Mouse (Mus musculus): ENCODE results near the gene 4930556J24Rik.

Gene 4930556J24Rik

DNA sequence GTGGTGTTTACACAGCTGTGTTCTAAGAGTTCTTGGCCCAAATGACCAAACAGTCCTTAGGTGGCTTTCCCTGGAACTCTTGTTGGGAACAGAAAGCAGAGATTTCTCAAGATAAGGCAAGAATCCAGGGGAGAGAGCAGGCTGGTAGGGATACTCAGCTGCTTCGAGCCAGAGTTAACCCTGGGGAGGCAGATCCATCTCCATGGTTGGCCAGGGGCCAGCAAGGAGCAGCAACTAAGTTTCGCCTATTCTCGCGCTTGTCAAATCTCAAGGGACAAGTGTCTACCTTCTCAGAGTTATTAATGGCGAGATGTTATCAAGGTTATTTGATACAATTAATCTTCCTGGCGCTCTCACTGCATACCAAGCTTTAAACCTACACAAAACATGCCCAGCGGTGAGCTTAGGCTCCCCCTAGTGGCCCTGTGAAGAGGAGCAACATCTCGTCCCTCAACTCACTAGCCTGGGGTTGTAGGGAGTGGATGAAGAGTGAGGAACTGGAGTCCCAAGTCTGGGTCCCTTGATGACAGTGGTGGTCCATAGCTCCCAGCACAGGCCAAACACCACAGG is 55.2 kb downstream of the 4930556J24Rik start:
- peak; percentile 66 for DNase-seq (ENCODE audit: low read depth)

DNA sequence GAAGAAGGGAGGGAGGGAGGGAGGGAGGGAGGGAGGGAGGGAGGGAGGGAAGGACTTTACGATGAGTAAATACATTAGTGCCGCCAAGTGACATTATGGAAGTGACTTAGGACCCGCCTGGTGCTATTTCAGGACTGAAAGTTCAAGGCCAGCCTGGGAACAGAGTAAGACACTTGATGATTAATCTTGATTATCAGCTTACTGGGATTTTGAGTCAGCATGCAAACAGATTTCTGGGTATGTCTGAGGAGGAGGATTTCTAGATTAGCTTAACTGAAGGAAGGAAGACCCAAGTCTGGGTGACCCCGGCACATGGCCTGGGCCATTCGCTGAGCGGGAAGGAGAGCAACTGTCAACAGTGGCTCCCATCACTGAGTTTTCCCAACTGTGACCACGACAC is 56.1 kb downstream of the 4930556J24Rik start:
- DNase-seq (ENCODE audit: low read depth) = peak; percentile 30

DNA sequence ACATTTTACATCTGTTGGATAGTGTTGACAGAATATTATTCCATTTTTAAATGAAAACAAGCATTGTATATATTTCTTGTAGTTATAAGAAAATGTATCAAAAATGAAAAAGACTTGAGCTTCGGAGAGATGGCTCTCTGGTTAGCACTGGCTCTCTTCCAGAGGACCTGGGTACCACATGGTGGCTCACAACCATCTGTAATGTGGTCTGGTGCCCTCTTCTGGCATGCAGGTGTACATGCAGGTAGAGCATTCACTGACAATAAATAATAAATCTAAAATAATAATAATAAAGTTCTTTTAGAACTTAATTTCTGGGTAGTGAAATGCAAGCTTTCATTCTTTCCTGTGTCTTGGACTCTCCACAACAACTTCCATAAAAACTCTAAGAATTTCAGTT is 57.8 kb downstream of the 4930556J24Rik start:
- peak; percentile 72 for DNase-seq (ENCODE audit: low read depth)

DNA sequence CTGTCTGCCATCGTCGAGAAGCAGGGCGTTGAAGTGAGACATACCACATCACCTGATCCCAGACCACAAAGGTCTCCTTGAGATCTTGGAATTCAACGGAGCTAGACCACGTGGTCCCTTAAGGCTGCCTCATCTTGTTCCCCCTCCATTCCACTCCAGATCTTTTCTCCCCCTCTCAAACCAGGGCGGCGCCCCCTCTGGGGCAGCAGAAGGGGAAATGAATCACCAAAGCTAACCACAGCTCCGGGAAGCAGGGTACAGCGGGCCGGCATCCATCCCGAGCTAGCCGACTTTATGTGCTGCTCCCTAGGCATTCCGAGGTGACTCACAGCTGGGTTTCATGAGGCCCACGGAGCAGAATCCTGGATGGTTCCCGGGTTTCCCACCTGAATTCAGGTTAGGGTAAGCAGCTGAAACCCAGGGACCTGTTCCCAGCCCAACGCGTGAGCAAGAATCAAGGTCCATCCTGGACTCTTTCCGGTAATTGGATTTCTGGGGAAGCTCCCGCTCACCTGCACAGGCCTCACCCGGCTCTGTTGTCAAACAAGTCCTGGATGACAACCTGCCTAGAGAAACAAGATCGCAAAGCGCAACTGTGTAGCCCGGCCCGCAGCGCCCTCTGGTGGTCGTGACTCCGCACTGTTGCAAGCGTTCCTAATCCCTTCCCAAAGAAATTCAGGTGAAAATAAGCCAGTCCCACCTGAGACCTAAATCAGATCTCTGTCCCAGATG is 62.3 kb downstream of the 4930556J24Rik start, which contains the start of gene Slc35e4:
TSS of gene Slc35e4 (minus strand) at position 556 of the 732 bp plus-strand sequence.
- peak; percentile 98 for DNase-seq (ENCODE audit: low read depth)

- peak; percentile 97 for DNase-seq (ENCODE audit: low read depth)
Observed at GRCm38 (mm10) chr11:3913316-3914108, 63.1 kb downstream of the 4930556J24Rik start.

DNA sequence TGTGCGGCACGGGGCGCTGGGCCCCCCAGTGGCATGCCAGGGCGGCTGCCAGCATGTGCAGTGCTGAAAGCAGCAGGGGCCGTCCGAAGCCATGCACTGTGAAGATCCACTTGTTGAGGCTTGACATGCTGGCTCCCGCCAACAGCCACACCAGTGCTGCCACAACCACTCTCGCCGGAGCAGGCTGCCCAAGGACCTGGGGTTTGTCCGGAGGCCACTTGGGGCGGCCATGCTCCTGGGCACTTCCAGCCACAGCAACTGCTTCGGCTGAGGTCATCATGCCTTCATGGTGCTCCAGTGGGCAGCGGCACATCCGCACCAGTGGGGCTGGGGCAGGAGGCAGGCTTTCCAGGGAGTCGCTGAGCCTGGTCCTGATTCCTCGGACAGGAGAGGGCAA is 63.7 kb downstream of the 4930556J24Rik start:
- DNase-seq (ENCODE audit: low read depth) = peak; percentile 56

DNA sequence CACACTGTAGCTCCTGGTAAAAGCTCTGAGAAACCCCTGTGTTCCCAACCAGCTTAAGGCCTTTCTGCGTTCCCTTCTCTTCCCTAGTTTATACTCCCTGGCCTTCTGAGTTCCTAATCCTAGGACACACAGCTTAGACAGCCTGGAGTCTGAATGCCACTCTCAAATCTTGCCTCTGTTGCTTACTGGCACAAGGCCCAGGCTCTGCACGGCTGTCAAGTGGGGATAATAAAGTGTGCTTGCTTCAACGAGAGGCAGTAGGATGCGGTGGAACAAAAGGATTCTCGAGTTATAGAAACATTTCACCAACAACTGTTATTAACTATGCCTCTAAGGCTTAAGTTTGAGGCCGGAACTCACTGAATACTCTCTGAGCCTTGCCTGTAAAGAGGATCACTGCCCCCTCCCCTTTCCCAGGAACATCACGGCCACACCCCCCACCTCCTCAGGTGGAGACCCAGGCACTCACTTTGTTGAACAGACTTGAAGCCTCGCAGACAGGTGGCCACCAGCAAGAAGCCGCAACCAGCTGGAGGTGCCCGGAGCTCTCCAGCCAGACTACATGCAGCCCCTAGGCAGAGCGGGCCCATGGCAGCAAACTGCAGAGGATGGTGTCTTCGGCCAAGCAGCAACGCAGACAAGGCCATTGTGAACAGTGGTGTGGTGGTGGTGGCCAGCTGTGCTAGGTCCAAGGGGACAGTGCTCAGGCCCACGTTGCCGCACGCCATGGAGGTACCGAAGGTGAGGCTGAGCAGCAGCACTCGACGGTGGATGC is 64.3 kb downstream of the 4930556J24Rik start:
- peak; percentile 43 for DNase-seq (ENCODE audit: low read depth)

- DNase-seq (ENCODE audit: low read depth) = peak; percentile 26
Observed at GRCm38 (mm10) chr11:3911440-3911839, 65.1 kb downstream of the 4930556J24Rik start.

GRCm38 (mm10) chr11:3910513-3911310 is 65.9 kb downstream of the 4930556J24Rik start:
- peak; percentile 71 for DNase-seq (ENCODE audit: low read depth)

DNA sequence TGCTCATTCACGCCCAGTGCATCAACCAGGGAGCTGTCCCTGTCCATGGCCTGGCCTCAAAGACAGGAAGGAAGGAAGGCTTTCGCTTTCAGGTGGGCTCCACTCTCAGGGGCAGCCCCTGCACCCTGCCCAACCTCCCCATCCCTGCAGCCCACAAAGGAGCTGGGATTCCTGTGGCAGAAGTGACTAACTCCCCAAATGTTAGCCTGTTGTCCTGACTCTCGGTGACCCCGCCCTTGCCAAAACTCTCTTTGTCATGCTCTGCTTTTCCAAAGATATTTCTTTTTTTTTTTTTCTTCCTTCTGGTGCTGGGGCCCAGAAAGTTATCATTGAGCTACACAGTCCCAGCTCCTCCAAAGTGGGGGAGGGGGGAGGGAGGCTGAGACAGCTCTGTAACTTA is 67.3 kb downstream of the 4930556J24Rik start:
- no peak for DNase-seq (ENCODE audit: low read depth)

GRCm38 (mm10) chr11:3905446-3905845 is 71.1 kb downstream of the 4930556J24Rik start:
- peak; percentile 52 for DNase-seq (ENCODE audit: low read depth)

- DNase-seq (ENCODE audit: low read depth) = no peak
Observed at GRCm38 (mm10) chr11:3904673-3905072, 71.9 kb downstream of the 4930556J24Rik start.

DNA sequence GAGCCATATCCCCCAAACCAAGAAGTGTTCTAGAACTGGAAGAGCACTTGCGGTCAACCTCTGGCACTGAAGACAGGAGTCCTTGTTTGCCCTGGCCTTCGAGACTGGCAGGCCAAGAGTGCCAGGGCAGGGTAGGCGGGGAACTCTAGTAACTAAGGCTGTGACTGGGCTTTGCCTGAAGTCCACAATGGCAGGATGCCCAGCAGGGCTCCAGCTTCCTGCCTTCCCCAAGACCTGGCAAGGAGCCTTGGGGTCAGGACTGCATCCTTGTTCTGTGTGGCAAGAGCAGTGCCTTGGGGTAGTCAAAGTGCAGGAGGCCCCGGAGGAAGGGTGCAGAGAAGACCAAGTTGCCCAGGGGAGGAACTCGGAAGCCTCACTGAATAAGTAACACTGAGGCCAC is 73.5 kb downstream of the 4930556J24Rik start:
- DNase-seq (ENCODE audit: low read depth) = peak; percentile 39

- DNase-seq (ENCODE audit: low read depth) = no peak
Observed at GRCm38 (mm10) chr11:3902516-3902915, 74.1 kb downstream of the 4930556J24Rik start.

DNA sequence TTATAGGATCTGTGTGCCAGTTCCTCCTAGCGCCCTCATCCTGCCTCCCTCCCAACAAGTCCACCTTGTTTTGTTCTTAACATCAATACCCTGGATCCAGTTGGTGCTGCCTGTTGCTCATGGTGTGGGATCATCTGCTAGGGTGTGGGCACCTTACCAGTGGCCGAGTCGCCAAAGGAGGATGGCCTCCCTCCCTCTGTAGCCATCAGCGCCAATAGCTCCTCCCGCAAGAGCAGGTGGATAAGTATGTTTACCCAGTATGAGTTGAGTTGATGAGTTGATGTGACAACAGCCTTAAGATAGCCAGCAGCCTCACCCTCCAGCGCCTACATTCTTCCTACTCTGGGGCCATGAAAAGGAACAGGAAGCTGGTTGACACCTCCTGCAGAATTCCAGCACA is 76.3 kb downstream of the 4930556J24Rik start:
- no peak for DNase-seq (ENCODE audit: low read depth)

DNA sequence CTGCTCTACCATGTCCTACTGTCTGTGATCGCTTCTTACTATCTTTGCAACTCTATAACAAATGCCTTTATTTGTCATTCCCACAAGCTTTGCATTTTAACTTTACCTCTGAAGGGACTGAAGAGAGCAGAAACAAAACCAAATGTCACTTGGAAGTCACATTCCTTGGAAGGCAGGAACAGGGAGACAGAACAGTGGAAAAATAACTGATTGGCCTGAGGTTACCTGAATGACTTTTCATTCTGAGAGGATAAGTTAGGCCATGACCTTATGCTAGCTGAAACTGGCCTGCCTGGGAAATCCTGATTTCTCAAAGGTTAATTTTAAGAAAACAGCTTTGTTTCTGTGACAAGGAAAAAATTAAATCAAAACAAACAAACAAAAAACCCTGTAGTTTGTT is 80.6 kb downstream of the 4930556J24Rik start:
- DNase-seq (ENCODE audit: low read depth) = no peak

DNA sequence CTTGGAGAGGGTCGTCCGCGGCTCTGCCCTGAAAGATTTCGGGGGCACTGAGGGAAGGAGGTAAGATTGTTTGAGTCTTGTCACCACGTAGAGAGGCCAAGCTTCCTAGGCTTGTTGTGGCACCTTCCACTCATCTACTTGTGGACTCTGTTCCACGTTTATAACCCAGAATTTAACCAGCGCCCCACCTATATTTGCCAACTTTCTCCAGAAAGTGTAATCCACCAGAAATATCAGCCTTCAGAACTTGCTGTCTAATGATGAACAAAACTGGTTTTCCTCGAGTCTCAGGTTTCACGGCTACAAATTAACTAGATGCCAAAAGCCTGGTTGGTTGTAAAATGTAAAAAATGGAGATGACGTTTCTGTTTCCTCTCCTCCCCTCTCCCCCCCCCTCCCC is 81.1 kb downstream of the 4930556J24Rik start:
- DNase-seq (ENCODE audit: low read depth) = no peak

DNA sequence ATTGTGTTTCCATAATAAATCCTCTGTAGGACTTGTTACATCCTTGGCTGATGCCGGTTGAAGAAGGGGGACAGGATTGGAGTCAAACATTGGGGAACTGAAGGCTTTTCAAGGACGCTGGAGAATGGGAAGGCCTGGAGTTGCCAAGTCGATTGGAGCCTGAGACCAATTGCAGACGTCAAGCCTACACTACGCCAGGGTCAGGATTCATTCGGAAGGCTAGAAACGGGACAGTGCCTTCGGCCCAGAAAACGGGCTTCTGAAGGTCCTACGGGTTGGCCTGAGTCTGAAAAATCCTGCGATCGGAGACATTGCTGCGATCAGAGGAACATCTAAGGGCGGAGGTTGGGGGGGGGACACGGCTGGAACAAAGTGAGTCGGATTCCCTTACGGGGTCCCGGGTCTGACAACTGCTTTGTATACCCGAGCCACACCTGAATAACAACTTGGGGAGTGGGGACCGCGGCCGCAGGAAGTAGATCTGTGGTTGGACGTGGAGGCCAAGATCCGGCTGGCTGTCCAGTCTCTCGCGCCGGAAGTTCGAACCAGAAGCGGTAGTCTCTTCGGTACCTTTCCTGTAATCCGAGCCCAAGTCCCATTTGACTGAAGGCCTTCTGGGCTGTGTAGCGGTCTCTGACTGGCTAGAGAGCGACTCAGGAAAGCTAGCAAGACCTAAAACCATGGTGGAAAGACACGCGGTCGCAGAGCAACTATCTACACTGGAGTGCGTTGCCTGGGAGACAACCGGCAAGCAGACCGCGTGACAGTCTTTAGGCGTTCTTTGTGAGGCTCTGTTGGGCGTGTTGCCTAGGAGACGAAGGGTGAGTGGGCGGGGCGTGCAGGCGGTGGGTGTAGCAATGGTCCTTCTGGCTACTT is 81.9 kb downstream of the 4930556J24Rik start, which contains the start of the genes 4921536K21Rik and Dusp18:
TSS of gene 4921536K21Rik (minus strand) at position 693 of the 876 bp plus-strand sequence.
TSS of gene Dusp18 (plus strand) at position 835 of the 876 bp plus-strand sequence.
- DNase-seq (ENCODE audit: low read depth) = no peak

DNA sequence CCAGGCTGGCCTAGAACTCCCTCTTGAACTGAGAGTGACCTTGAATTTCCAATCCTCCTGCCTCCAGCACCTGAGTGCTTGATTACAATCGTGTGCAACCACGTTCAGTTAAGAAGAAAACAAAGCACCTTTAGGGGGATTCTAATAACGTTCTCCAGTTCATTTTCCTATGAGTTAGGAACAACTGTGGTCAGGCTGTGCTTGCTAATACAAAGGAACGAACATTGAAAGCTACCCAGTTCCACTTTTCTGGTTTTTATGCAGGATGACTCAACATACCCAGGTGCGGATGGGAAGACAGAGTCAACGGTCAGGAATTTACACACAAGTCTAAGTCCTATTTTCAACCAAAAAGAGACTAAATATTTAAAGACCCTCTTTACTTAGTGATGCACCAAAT is 82.6 kb downstream of the 4930556J24Rik start:
- no peak for DNase-seq (ENCODE audit: low read depth)

Data from 416B (cell line).